ENCODE assay signal across 8 mouse cellular contexts in the genomic region with DNA sequence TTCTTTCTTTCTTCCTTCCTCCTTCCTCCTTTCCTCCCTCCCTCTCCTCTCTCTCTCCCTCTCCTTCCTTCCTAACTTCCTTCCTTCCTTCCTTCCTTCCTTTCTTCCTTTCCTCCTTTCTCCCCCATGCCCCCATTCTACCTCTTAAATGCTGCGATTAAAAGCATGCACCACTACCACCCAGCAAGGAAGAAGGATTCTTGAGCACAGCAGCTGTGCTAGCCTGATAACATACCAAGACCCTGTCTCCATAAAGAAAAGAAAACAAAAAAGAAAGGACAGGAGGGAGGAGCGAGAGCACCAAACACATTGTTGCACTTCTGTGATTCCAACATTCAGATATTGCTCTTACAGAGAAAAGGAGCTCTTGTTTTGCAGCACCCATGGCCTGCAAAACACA. TPM values are rescaled to one million over a fixed set of nuclear protein-coding genes. Genes with fewer than 3 reads are reported as not detected.
DNase-seq lines count a peak whose midpoint lies in the region; ATAC-seq and TF ChIP-seq lines count a peak whose summit lies in the region.

No protein-coding gene starts in this region.

- peak overlapping the region; percentile 96 for H3K4me2 ChIP-seq in lung, embryonic 14.5 days
- H3K4me2 ChIP-seq in embryonic facial prominence, embryonic 15.5 days (replicated peaks), result peak overlapping the region; percentile 72
- H3K4me2 ChIP-seq in limb, embryonic 13.5 days (replicated peaks), result peak overlapping the region; percentile 95
- peak overlapping the region; percentile 95 for H3K4me2 ChIP-seq in neural tube, embryonic 15.5 days

- peak overlapping the region; percentile 91 for H3K9ac ChIP-seq in lung, embryonic 14.5 days
- H3K9ac ChIP-seq in embryonic facial prominence, embryonic 15.5 days, result no peak overlapping the region; the same call in 1 of the 2 replicates
- peak overlapping the region; percentile 93 for H3K9ac ChIP-seq in limb, embryonic 13.5 days
- H3K9ac ChIP-seq in neural tube, embryonic 15.5 days (replicated peaks), result peak overlapping the region; percentile 63; the same call in 1 of the 2 replicates

- ATAC-seq in lung, embryonic 14.5 days (ENCODE audit: insufficient read depth), result no peak
- no peak for ATAC-seq in embryonic facial prominence, embryonic 15.5 days (ENCODE audit: insufficient number of reproducible peaks, low FRiP score, low TSS enrichment, low read depth)
- ATAC-seq in limb, embryonic 13.5 days (ENCODE audit: low FRiP score, low read depth), result no peak
- ATAC-seq in neural tube, embryonic 15.5 days (ENCODE audit: low FRiP score), result no peak

- WGBS in lung, embryonic 14.5 days, result 60% methylated on average over 2 of the region's 2 CpGs
- WGBS in embryonic facial prominence, embryonic 15.5 days, result 70% methylated on average over 2 of the region's 2 CpGs
- WGBS in limb, embryonic 13.5 days, result 62% methylated on average over 2 of the region's 2 CpGs
- 65% methylated on average over 2 of the region's 2 CpGs for WGBS in neural tube, embryonic 15.5 days
- WGBS in thymus, adult 2 months, result 42% methylated on average over 2 of the region's 2 CpGs

- no peak for TF ChIP-seq CTCF in lung, embryonic 14.5 days (IDR thresholded peaks at IDR 0.05; ENCODE audit: low read depth)
- no peak for TF ChIP-seq CTCF in thymus, adult 2 months (IDR thresholded peaks at IDR 0.05; ENCODE audit: borderline replicate concordance, control insufficient read depth, extremely low read depth, insufficient read depth, low read length, poor library complexity)

- H3K36me3 ChIP-seq in lung, embryonic 14.5 days (ENCODE audit: insufficient read depth), result peaks cover 56% of the 10 kb centered on the region
- H3K36me3 ChIP-seq in embryonic facial prominence, embryonic 15.5 days, result peaks cover 35% of the 10 kb centered on the region
- peaks cover 50% of the 10 kb centered on the region for H3K36me3 ChIP-seq in limb, embryonic 13.5 days
- H3K36me3 ChIP-seq in neural tube, embryonic 15.5 days, result peaks cover 19% of the 10 kb centered on the region
- peaks cover 8% of the 10 kb centered on the region; the same call in 1 of the 2 replicates for H3K36me3 ChIP-seq in thymus, adult 2 months (ENCODE audit: control insufficient read depth, insufficient read depth, low read length)

- no peaks in the 10 kb centered on the region for H3K27me3 ChIP-seq in lung, embryonic 14.5 days (ENCODE audit: insufficient read depth, low read length)
- no peaks in the 10 kb centered on the region for H3K27me3 ChIP-seq in embryonic facial prominence, embryonic 15.5 days
- no peaks in the 10 kb centered on the region for H3K27me3 ChIP-seq in limb, embryonic 13.5 days
- no peaks in the 10 kb centered on the region for H3K27me3 ChIP-seq in neural tube, embryonic 15.5 days (replicated peaks)
- H3K27me3 ChIP-seq in thymus, adult 2 months (ENCODE audit: control insufficient read depth, insufficient read depth, low read length), result no peaks in the 10 kb centered on the region

- peak overlapping the region; percentile 68; the same call in 1 of the 2 replicates for H3K27ac ChIP-seq in lung, embryonic 14.5 days (ENCODE audit: low read depth)
- no peak overlapping the region for H3K27ac ChIP-seq in embryonic facial prominence, embryonic 15.5 days (replicated peaks)
- H3K27ac ChIP-seq in limb, embryonic 13.5 days, result no peak overlapping the region
- peak overlapping the region; percentile 73; the same call in 1 of the 2 replicates for H3K27ac ChIP-seq in neural tube, embryonic 15.5 days (replicated peaks)
- H3K27ac ChIP-seq in thymus, adult 2 months (ENCODE audit: control insufficient read depth, insufficient read depth, low read length), result no peak overlapping the region

- H3K4me3 ChIP-seq in lung, embryonic 14.5 days (ENCODE audit: low read depth, low read length), result peak overlapping the region; percentile 97
- H3K4me3 ChIP-seq in embryonic facial prominence, embryonic 15.5 days (replicated peaks), result peak overlapping the region; percentile 94
- H3K4me3 ChIP-seq in limb, embryonic 13.5 days, result peak overlapping the region; percentile 92
- peak overlapping the region; percentile 56 for H3K4me3 ChIP-seq in neural tube, embryonic 15.5 days (replicated peaks)
- no peak overlapping the region for H3K4me3 ChIP-seq in thymus, adult 2 months (ENCODE audit: control insufficient read depth, insufficient read depth, low read length)

- TF ChIP-seq POLR2A in thymus, adult 2 months (IDR thresholded peaks at IDR 0.05; ENCODE audit: control insufficient read depth, extremely low read depth, insufficient read depth, low read length, poor library complexity), result no peak

- peaks cover 13% of the 10 kb centered on the region for H3K4me1 ChIP-seq in lung, embryonic 14.5 days (ENCODE audit: insufficient read depth)
- peaks cover 21% of the 10 kb centered on the region for H3K4me1 ChIP-seq in embryonic facial prominence, embryonic 15.5 days
- peaks cover 26% of the 10 kb centered on the region for H3K4me1 ChIP-seq in limb, embryonic 13.5 days
- peaks cover 38% of the 10 kb centered on the region for H3K4me1 ChIP-seq in neural tube, embryonic 15.5 days
- H3K4me1 ChIP-seq in thymus, adult 2 months (replicated peaks; ENCODE audit: control insufficient read depth, insufficient read depth, low read length), result peaks cover 13% of the 10 kb centered on the region

- no peak for DNase-seq in lung, embryonic 14.5 days
- DNase-seq in lung, postnatal 25 days (ENCODE audit: low spot score), result no peak
- DNase-seq in thymus, postnatal 4 days, result no peak
- no peak for DNase-seq in thymus, adult 2 months
- no peak for DNase-seq in adrenal gland, adult 8-10 months

- no peaks in the 10 kb centered on the region for H3K9me3 ChIP-seq in lung, embryonic 14.5 days (ENCODE audit: low read depth, low read length)
- no peaks in the 10 kb centered on the region for H3K9me3 ChIP-seq in embryonic facial prominence, embryonic 15.5 days (replicated peaks)
- H3K9me3 ChIP-seq in limb, embryonic 13.5 days, result no peaks in the 10 kb centered on the region
- H3K9me3 ChIP-seq in neural tube, embryonic 15.5 days (replicated peaks), result no peaks in the 10 kb centered on the region

RNA-seq across cellular contexts. Expression of a gene that starts 0.6 kb away (rescaled TPM):
- polyA plus RNA-seq in lung, embryonic 14.5 days (2014; fragmentation: Nextera tagmentation; extraction: Ambion mirVana), result 20.9 and 21.0 TPM in 2 replicates
- polyA plus RNA-seq in embryonic facial prominence, embryonic 15.5 days (2015; fragmentation: Nextera tagmentation; extraction: Ambion mirVana), result 18.5 and 19.4 TPM in 2 replicates
- polyA plus RNA-seq in limb, embryonic 13.5 days (2015; fragmentation: Nextera tagmentation; extraction: Ambion mirVana), result 24.8 and 24.9 TPM in 2 replicates
- 18.6 and 19.5 TPM in 2 replicates for polyA plus RNA-seq in neural tube, embryonic 15.5 days (2015; fragmentation: Nextera tagmentation; extraction: Ambion mirVana)
- polyA plus RNA-seq in thymus, adult 2 months (2012; rRNA removed), result 13.8 and 14.1 TPM in 2 replicates
- total RNA-seq in adrenal gland, adult 8-10 months (2022), result 10 to 100 TPM; 16.1 to 21.1 (median 19.1) TPM

RNA-seq across cellular contexts. Expression of a gene that starts 13.3 kb away (rescaled TPM):
- polyA plus RNA-seq in lung, embryonic 14.5 days (2014; fragmentation: Nextera tagmentation; extraction: Ambion mirVana), result 18.7 and 19.5 TPM in 2 replicates
- polyA plus RNA-seq in embryonic facial prominence, embryonic 15.5 days (2015; fragmentation: Nextera tagmentation; extraction: Ambion mirVana), result 22.1 and 26.8 TPM in 2 replicates
- 26.8 and 28.3 TPM in 2 replicates for polyA plus RNA-seq in limb, embryonic 13.5 days (2015; fragmentation: Nextera tagmentation; extraction: Ambion mirVana)
- polyA plus RNA-seq in neural tube, embryonic 15.5 days (2015; fragmentation: Nextera tagmentation; extraction: Ambion mirVana), result 131 and 160 TPM in 2 replicates
- polyA plus RNA-seq in thymus, adult 2 months (2012; rRNA removed), result 4.6 and 6.6 TPM in 2 replicates
- total RNA-seq in adrenal gland, adult 8-10 months (2022), result 10 to 100 TPM in 2 of 4 experiments, 1 to 10 TPM in 2; 5.6 to 10.1 (median 7.8) TPM

RNA-seq across cellular contexts. Expression of a gene that starts 21.4 kb away (rescaled TPM):
- 23.0 and 23.1 TPM in 2 replicates for polyA plus RNA-seq in lung, embryonic 14.5 days (2014; fragmentation: Nextera tagmentation; extraction: Ambion mirVana)
- 7.5 and 8.8 TPM in 2 replicates for polyA plus RNA-seq in embryonic facial prominence, embryonic 15.5 days (2015; fragmentation: Nextera tagmentation; extraction: Ambion mirVana)
- 6.7 and 7.9 TPM in 2 replicates for polyA plus RNA-seq in limb, embryonic 13.5 days (2015; fragmentation: Nextera tagmentation; extraction: Ambion mirVana)
- 2.1 and 3.6 TPM in 2 replicates for polyA plus RNA-seq in neural tube, embryonic 15.5 days (2015; fragmentation: Nextera tagmentation; extraction: Ambion mirVana)
- polyA plus RNA-seq in thymus, adult 2 months (2012; rRNA removed), result 5.9 and 6.9 TPM in 2 replicates
- 1 to 10 TPM in 3 of 4 experiments, under 1 TPM in 1; 0.75 to 1.3 (median 1.2) TPM for total RNA-seq in adrenal gland, adult 8-10 months (2022)

RNA-seq across cellular contexts. Expression of a gene that starts 21.9 kb away (rescaled TPM):
- polyA plus RNA-seq in lung, embryonic 14.5 days (2014; fragmentation: Nextera tagmentation; extraction: Ambion mirVana), result 75.2 and 81.7 TPM in 2 replicates
- polyA plus RNA-seq in embryonic facial prominence, embryonic 15.5 days (2015; fragmentation: Nextera tagmentation; extraction: Ambion mirVana), result 46.5 and 48.4 TPM in 2 replicates
- 86.2 and 86.3 TPM in 2 replicates for polyA plus RNA-seq in limb, embryonic 13.5 days (2015; fragmentation: Nextera tagmentation; extraction: Ambion mirVana)
- polyA plus RNA-seq in neural tube, embryonic 15.5 days (2015; fragmentation: Nextera tagmentation; extraction: Ambion mirVana), result 32.8 and 38.2 TPM in 2 replicates
- 18.9 and 21.0 TPM in 2 replicates for polyA plus RNA-seq in thymus, adult 2 months (2012; rRNA removed)
- total RNA-seq in adrenal gland, adult 8-10 months (2022), result 1 to 10 TPM; 5.0 to 9.3 (median 7.2) TPM

RNA-seq across cellular contexts. Expression of a gene that starts 39.7 kb away (rescaled TPM):
- 33.1 and 35.9 TPM in 2 replicates for polyA plus RNA-seq in lung, embryonic 14.5 days (2014; fragmentation: Nextera tagmentation; extraction: Ambion mirVana)
- 25.8 and 28.5 TPM in 2 replicates for polyA plus RNA-seq in embryonic facial prominence, embryonic 15.5 days (2015; fragmentation: Nextera tagmentation; extraction: Ambion mirVana)
- 21.3 and 25.0 TPM in 2 replicates for polyA plus RNA-seq in limb, embryonic 13.5 days (2015; fragmentation: Nextera tagmentation; extraction: Ambion mirVana)
- polyA plus RNA-seq in neural tube, embryonic 15.5 days (2015; fragmentation: Nextera tagmentation; extraction: Ambion mirVana), result 71.4 and 79.3 TPM in 2 replicates
- 5.2 and 5.9 TPM in 2 replicates for polyA plus RNA-seq in thymus, adult 2 months (2012; rRNA removed)
- 10 to 100 TPM; 14.0 to 23.2 (median 15.7) TPM for total RNA-seq in adrenal gland, adult 8-10 months (2022)

Comparison
In these comparisons a context has a peak if more than half of its experiments do, and no peak if none do; other contexts are left out.
1. H3K27ac ChIP-seq: peak in lung, embryonic 14.5 days (single experiment) and neural tube, embryonic 15.5 days (single experiment); none in embryonic facial prominence, embryonic 15.5 days (single experiment), limb, embryonic 13.5 days (single experiment) and thymus, adult 2 months (single experiment).
2. Peak in every context shown above with its lines, with median percentiles within 50 percentile points of each other: H3K4me2 ChIP-seq.